Mouse (Mus musculus) hindbrain, postnatal 0 days (tissue): ENCODE measurements around the gene Gabrb1. TPM values are rescaled to one million over a fixed set of nuclear protein-coding genes. Genes with fewer than 3 reads are reported as not detected.

Experiments used
- ATAC-seq: fragments of 200-750 bp; cut with Nextera tagmentation; 2 replicates; pipeline ENCODE4 v1.8.0; 2017; ENCODE audit warnings: mild to moderate bottlenecking, moderate TSS enrichment, moderate library complexity
- DNase-seq: peaks from one replicate; pipeline ENCODE4 v3.0.0-alpha.2; 2015; ENCODE audit warnings: low spot score
- H3K27ac ChIP-seq: fragments of 300-500 bp; sonication (generic); 2 replicates; pipeline ENCODE4 v1.5.1; 2014; ENCODE audit warnings: mild to moderate bottlenecking
- H3K27me3 ChIP-seq: fragments of 300-500 bp; sonication (generic); 2 replicates; pipeline ENCODE4 v1.6.1; 2014; ENCODE audit warnings: low read length, mixed read lengths; ENCODE audit not compliant: insufficient read depth
- H3K36me3 ChIP-seq: fragments of 300-500 bp; sonication (generic); 2 replicates; pipeline ENCODE4 v1.6.1; 2014; ENCODE audit warnings: low read length, mixed read lengths; ENCODE audit not compliant: insufficient read depth
- H3K4me1 ChIP-seq: fragments of 300-500 bp; sonication (generic); 2 replicates; pipeline ENCODE4 v1.6.1; 2014; ENCODE audit warnings: antibody characterized with exemption, low read length, mixed read lengths; ENCODE audit not compliant: insufficient read depth
- H3K4me2 ChIP-seq: fragments of 300-500 bp; sonication (generic); 2 replicates; pipeline ENCODE4 v1.6.1; 2014; ENCODE audit warnings: low read depth, mild to moderate bottlenecking, low read length, moderate library complexity, mixed read lengths
- H3K4me3 ChIP-seq: fragments of 300-500 bp; sonication (generic); 2 replicates; pipeline ENCODE4 v1.5.1; 2014; ENCODE audit warnings: low read length
- H3K9ac ChIP-seq: fragments of 300-500 bp; sonication (generic); replicated peaks from 2 replicates; pipeline ENCODE4 v1.6.1; 2014; ENCODE audit warnings: mild to moderate bottlenecking, low read length, moderate library complexity, mixed read lengths
- H3K9me3 ChIP-seq: fragments of 300-500 bp; sonication (generic); 2 replicates; pipeline ENCODE4 v1.6.1; 2016; ENCODE audit warnings: low read length, mixed read lengths
- CTCF ChIP-seq: IDR thresholded peaks from 2 replicates; pipeline ENCODE4 v1.5.1; 2016; ENCODE audit warnings: antibody characterized with exemption, control low read depth, low read depth
- WGBS: fragments of 180-500 bp; shearing (Covaris S2); extraction: QIAGEN DNeasy Blood & Tissue Kit; methylation state at CpG from one replicate; pipeline ENCODE4 v1.1.7; 2014; 5-methylcytosine and 5-hydroxymethylcytosine counted together
- polyA plus RNA-seq: library from polyadenylated mRNA; unstranded; fragments of >200 nt; fragmentation: Nextera tagmentation; extraction: Ambion mirVana; gene quantifications from 2 replicates; pipeline ENCODE4 v1.2.1, GENCODE M21; 2015
- total RNA-seq: library from RNA; depleted of rRNA; stranded (reverse); fragments of >200 nt; gene quantifications from 2 replicates; pipeline ENCODE4 v1.2.3, GENCODE M21; 2014; rRNA removed

Gene Gabrb1
- 12.3 and 12.9 TPM in 2 replicates for total RNA-seq
- 34.2 and 37.3 TPM in 2 replicates for polyA plus RNA-seq

- TF ChIP-seq CTCF, result no peak
- Histone ChIP-seq H3K4me1 (peaks cover 3% of the 10 kb centered on the region; the same call in 1 of the 2 replicates), H3K27me3 (peaks cover 8% of the 10 kb centered on the region; the same call in 1 of the 2 replicates), H3K9me3 (no peaks in the 10 kb centered on the region), H3K4me2 (peak within 1 kb of the TSS; percentile 85), H3K27ac (0 out of 2 replicates have a peak within 1 kb of the TSS, but pooled peaks have one; percentile 32), H3K4me3 (peak within 1 kb of the TSS; percentile 71), H3K36me3 (no peaks in the 10 kb centered on the region), H3K9ac (peak within 1 kb of the TSS; percentile 58)
- peak; percentile 94 for ATAC-seq
- DNase-seq, result peak; percentile 78
- WGBS, result under 1% methylated on average over 47 of the region's 49 CpGs
Measured at GRCm38 (mm10) chr5:71657482-71658114, at the start of gene Gabrb1. TSS of gene Gabrb1 (plus strand) at chr5:71658113.

GRCm38 (mm10) chr5:71608735-71609134 is 49.2 kb upstream of the Gabrb1 start:
- WGBS, result 94% methylated on average over 1 of the region's 1 CpGs
- Histone ChIP-seq H3K9me3 (no peaks in the 10 kb centered on the region), H3K4me2 (no peak overlapping the region), H3K36me3 (no peaks in the 10 kb centered on the region), H3K4me1 (no peaks in the 10 kb centered on the region), H3K27me3 (no peaks in the 10 kb centered on the region), H3K4me3 (no peak overlapping the region), H3K27ac (no peak overlapping the region), H3K9ac (no peak overlapping the region)
- TF ChIP-seq CTCF, result no peak
- DNase-seq, result no peak
- no peak for ATAC-seq

GRCm38 (mm10) chr5:71614311-71614710 is 43.6 kb upstream of the Gabrb1 start:
- Histone ChIP-seq H3K27ac (no peak overlapping the region), H3K27me3 (no peaks in the 10 kb centered on the region), H3K9ac (no peak overlapping the region), H3K36me3 (no peaks in the 10 kb centered on the region), H3K4me2 (no peak overlapping the region), H3K9me3 (no peaks in the 10 kb centered on the region), H3K4me3 (no peak overlapping the region), H3K4me1 (no peaks in the 10 kb centered on the region)
- WGBS, result 88% methylated on average over 1 of the region's 1 CpGs
- no peak for DNase-seq
- ATAC-seq, result no peak
- no peak for TF ChIP-seq CTCF

- 68% methylated on average over 4 of the region's 4 CpGs for WGBS
- Histone ChIP-seq H3K9me3 (no peaks in the 10 kb centered on the region), H3K27me3 (no peaks in the 10 kb centered on the region), H3K9ac (no peak overlapping the region), H3K4me1 (no peaks in the 10 kb centered on the region), H3K4me3 (no peak overlapping the region), H3K4me2 (no peak overlapping the region), H3K36me3 (no peaks in the 10 kb centered on the region), H3K27ac (no peak overlapping the region)
- no peak for ATAC-seq
- no peak for TF ChIP-seq CTCF
- no peak for DNase-seq
Measured at GRCm38 (mm10) chr5:71616734-71617133, 41.2 kb upstream of the Gabrb1 start.

- no peak overlapping the region for H3K4me2 ChIP-seq
- ATAC-seq, result no peak
- H3K4me1 ChIP-seq, result no peaks in the 10 kb centered on the region
- H3K9me3 ChIP-seq, result no peaks in the 10 kb centered on the region
- no peak for TF ChIP-seq CTCF
- no peaks in the 10 kb centered on the region for H3K27me3 ChIP-seq
- H3K36me3 ChIP-seq, result no peaks in the 10 kb centered on the region
- H3K4me3 ChIP-seq, result no peak overlapping the region
- 93% methylated on average over 3 of the region's 3 CpGs for WGBS
- no peak for DNase-seq
- no peak overlapping the region for H3K27ac ChIP-seq
- no peak overlapping the region for H3K9ac ChIP-seq
Measured at GRCm38 (mm10) chr5:71627820-71628219, 30.1 kb upstream of the Gabrb1 start.

GRCm38 (mm10) chr5:71639804-71640203 is 18.1 kb upstream of the Gabrb1 start:
- 84% methylated on average over 10 of the region's 10 CpGs for WGBS
- Histone ChIP-seq H3K9ac (no peak overlapping the region), H3K27ac (no peak overlapping the region), H3K4me1 (no peaks in the 10 kb centered on the region), H3K9me3 (no peaks in the 10 kb centered on the region), H3K4me3 (no peak overlapping the region), H3K4me2 (no peak overlapping the region), H3K27me3 (no peaks in the 10 kb centered on the region), H3K36me3 (no peaks in the 10 kb centered on the region)
- no peak for TF ChIP-seq CTCF
- ATAC-seq (no peak), DNase-seq (no peak)

- Histone ChIP-seq H3K9me3 (no peaks in the 10 kb centered on the region), H3K4me2 (no peak overlapping the region), H3K27ac (no peak overlapping the region), H3K4me3 (no peak overlapping the region), H3K4me1 (no peaks in the 10 kb centered on the region), H3K9ac (no peak overlapping the region), H3K36me3 (no peaks in the 10 kb centered on the region), H3K27me3 (no peaks in the 10 kb centered on the region)
- WGBS, result 64% methylated on average over 2 of the region's 2 CpGs
- ATAC-seq (no peak), DNase-seq (no peak)
- no peak for TF ChIP-seq CTCF
Measured at GRCm38 (mm10) chr5:71648108-71648507, 9.8 kb upstream of the Gabrb1 start.
